Mouse (Mus musculus) gastrocnemius, postnatal 10 days (tissue): ENCODE results near the gene 1700069L16Rik. TPM values are rescaled to one million over a fixed set of nuclear protein-coding genes. Genes with fewer than 3 reads are reported as not detected.

Source experiments
- DNase-seq: peaks from one replicate; pipeline ENCODE4 v3.0.0; 2021; ENCODE audit warnings: mixed read lengths
- total RNA-seq, 2 experiments: library from RNA; stranded (reverse); gene quantifications; 2 replicates each; pipeline ENCODE4 v1.2.3; 2021

1700069L16Rik gene
- total RNA-seq, 2 experiments from 2014 or later, result not detected

GRCm38 (mm10) chr5:113687514-113687913 lies 37.1 kb downstream of the 1700069L16Rik start:
- no peak for DNase-seq

- no peak for DNase-seq
These were observed 39.1 kb downstream of the 1700069L16Rik start for GRCm38 (mm10) chr5:113685471-113685870.

- DNase-seq, result no peak
These were observed 41.3 kb downstream of the 1700069L16Rik start for GRCm38 (mm10) chr5:113683246-113683645.

- DNase-seq, result no peak
These were observed 42.1 kb downstream of the 1700069L16Rik start for GRCm38 (mm10) chr5:113682472-113682871.

DNA sequence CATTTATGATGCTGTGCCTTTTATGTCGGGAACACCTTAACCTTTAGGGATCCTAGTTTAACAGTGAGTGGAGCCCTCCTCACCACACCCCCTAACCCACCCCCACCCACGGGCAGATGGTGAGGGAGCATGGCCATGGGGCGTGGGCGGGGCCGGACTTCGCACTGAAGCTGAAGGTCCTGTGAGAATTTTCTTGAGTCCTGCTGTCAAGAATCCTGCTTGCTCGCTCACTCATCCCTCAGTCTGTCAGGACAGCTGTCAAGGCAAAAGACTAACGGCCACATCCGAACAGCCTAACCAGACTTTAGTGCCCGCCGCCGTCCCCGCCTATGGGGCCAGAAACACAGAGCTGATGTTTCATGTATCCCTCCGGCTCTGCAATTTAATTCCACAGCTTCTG lies 43.4 kb downstream of the 1700069L16Rik start:
- DNase-seq, result no peak

- no peak for DNase-seq
These were observed 45.1 kb downstream of the 1700069L16Rik start for GRCm38 (mm10) chr5:113679509-113679908.

GRCm38 (mm10) chr5:113678743-113679452 lies 45.7 kb downstream of the 1700069L16Rik start:
- DNase-seq, result no peak

GRCm38 (mm10) chr5:113677541-113677940 lies 47.0 kb downstream of the 1700069L16Rik start:
- no peak for DNase-seq

- no peak for DNase-seq
These were observed 49.7 kb downstream of the 1700069L16Rik start for GRCm38 (mm10) chr5:113674851-113675250.

GRCm38 (mm10) chr5:113672456-113672855 lies 52.1 kb downstream of the 1700069L16Rik start:
- DNase-seq, result no peak

DNA sequence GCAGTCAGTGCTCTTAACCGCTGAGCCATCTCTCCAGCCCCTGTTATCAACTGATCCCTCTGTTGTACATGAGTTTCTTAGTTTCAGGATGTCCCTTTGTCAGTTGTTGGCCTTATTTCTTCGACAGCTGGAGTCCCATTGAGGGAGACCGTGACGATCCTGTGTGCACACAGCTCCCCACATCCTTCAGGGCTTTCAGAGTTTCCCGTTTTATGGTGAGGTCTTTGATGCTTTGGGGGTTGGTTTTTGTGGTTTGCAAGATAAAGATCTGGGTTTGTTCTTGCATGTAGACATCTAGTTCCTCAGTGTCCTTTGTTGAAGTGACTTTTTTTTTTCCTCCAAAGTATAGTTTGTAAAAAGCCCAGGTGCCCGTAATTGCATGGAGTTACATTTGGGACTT lies 54.0 kb downstream of the 1700069L16Rik start:
- no peak for DNase-seq

DNA sequence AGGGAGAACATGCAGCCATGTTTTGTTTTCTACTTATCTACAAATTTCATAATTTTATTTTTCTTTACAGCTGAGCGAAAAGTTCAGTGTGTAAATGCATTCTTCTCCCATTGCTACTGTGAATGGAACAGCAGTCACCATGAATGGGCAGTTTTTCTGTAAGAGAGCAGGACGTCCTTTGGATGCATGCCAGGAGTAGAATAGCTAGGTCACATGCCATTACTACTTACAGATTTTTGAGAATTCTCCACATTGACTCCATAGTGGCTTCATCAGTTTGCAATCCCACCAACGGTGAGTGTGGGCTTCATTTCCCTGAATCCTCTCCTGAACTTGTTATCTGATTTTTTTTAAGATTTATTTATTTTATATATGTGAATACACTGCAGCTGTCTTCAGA lies 54.5 kb downstream of the 1700069L16Rik start:
- DNase-seq, result no peak

GRCm38 (mm10) chr5:113664629-113665195 lies 59.9 kb downstream of the 1700069L16Rik start:
- DNase-seq, result no peak

GRCm38 (mm10) chr5:113664127-113664526 lies 60.4 kb downstream of the 1700069L16Rik start:
- no peak for DNase-seq

DNA sequence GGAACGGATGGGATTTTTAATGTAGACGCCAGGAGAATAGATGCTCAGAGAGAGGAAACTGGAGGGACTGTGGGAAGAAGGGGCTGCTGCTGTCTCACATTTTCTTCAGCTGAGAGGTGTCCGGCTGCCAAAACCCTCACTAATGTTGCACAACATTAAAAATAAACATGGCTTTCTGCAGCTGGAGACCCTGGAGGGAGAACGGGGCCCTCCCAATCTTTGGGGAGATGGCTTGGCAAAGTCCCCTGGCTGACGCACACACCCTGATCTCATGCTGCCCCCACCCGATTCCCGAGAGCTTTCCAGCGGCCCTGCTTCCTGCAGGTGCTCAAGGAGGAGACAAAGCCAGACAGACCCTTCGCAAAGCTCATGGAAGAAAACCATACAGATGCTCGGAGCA lies 63.7 kb downstream of the 1700069L16Rik start:
- DNase-seq, result peak; percentile 77

- DNase-seq, result no peak
These were observed 69.8 kb downstream of the 1700069L16Rik start for GRCm38 (mm10) chr5:113654821-113655220.

DNA sequence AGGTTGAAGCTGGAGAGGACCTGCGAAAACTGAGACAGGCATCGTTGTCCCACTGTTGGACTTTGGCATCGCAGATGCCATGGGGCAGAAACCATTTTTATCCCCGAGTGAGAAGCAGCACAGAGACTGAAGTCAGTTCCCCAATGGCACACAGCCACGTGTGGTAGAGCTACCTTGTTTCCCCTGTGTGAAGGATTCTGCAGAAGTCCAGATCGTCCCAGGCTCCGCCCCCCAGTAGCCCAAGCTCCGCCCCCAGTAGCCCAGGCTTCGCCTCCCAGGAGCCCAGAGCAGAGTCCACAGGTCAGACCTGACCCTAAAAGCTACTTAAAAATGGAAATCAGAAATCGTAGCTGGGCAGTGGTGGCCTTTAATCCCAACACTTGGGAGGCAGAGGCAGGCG lies 70.4 kb downstream of the 1700069L16Rik start:
- no peak for DNase-seq

- no peak for DNase-seq
These were observed 72.4 kb downstream of the 1700069L16Rik start for GRCm38 (mm10) chr5:113652215-113652614.

GRCm38 (mm10) chr5:113650035-113650865 lies 74.3 kb downstream of the 1700069L16Rik start, which contains the start of gene Cmklr1:
Cmklr1 (minus strand) TSS chr5:113650426.
- DNase-seq, result peak; percentile 59

DNA sequence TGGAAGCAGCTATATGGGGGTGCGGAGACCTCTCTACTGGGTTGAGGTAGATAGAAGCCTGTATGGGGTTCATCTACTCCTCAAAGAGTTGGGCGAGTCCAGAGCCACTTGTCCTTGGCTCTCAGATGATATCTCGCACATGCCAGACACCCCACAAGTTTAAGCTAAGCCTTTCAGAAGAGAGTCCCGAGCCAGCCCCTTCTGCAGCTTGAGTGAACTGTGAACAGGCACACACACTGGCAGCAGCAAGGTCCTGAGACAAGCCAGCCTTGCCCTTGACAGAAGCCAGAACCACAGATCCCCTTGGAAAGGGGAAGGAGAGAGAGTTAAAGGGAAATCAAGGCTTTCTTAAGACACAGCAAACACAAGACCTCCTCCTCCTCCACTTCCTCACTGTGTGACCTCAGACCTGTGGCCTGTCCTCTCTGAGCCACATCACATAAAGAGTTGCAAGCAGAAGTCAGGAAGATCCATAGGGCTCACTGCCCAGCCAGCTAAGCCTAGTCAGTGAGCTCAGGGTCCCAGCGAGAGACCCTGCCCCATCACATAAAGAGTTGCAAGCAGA lies 75.8 kb downstream of the 1700069L16Rik start:
- no peak for DNase-seq

- DNase-seq, result no peak
These were observed 77.4 kb downstream of the 1700069L16Rik start for GRCm38 (mm10) chr5:113647141-113647540.

- no peak for DNase-seq
These were observed 80.1 kb downstream of the 1700069L16Rik start for GRCm38 (mm10) chr5:113644520-113644919.
